Comparison of ENCODE assay signal across 8 mouse cellular contexts in genomic region chr7:44893197-44893596, GRCm38 (mm10). TPM values are rescaled to one million over a fixed set of nuclear protein-coding genes. Genes with fewer than 3 reads are reported as not detected.
DNase-seq lines count a peak whose midpoint lies in the region; ATAC-seq and TF ChIP-seq lines count a peak whose summit lies in the region.

No protein-coding gene starts in this region.

- no peak for DNase-seq in heart, postnatal 36 days
- DNase-seq in adipocyte (ENCODE audit: low spot score) = peak; percentile 50
- DNase-seq in heart, postnatal 0 days (ENCODE audit: low spot score) = no peak
- peak; percentile 92 for DNase-seq in midbrain, embryonic 11.5 days (ENCODE audit: low spot score, missing footprints)
- no peak for DNase-seq in urinary bladder, postnatal 10 days (ENCODE audit: low spot score)
- DNase-seq in right cerebral cortex, postnatal 14 days = no peak
- DNase-seq in right cerebral cortex, postnatal 25 days = no peak

- no peaks in the 10 kb centered on the region for H3K9me3 ChIP-seq in heart, embryonic 15.5 days (replicated peaks)
- no peaks in the 10 kb centered on the region for H3K9me3 ChIP-seq in heart, postnatal 0 days (replicated peaks; ENCODE audit: control insufficient read depth, low read length)
- no peaks in the 10 kb centered on the region for H3K9me3 ChIP-seq in midbrain, embryonic 11.5 days (ENCODE audit: control insufficient read depth, low read length)

- peak overlapping the region; percentile 10; the same call in 1 of the 2 replicates for H3K4me3 ChIP-seq in heart, embryonic 15.5 days
- peak overlapping the region; percentile 77; the same call in 1 of the 2 replicates for H3K4me3 ChIP-seq in heart, postnatal 0 days (ENCODE audit: low read depth, low read length)
- H3K4me3 ChIP-seq in midbrain, embryonic 11.5 days (ENCODE audit: low read depth, low read length) = peak overlapping the region; percentile 13; the same call in 1 of the 2 replicates

- intact Hi-C loops in heart, postnatal 36 days (cut with DNase I) = no loop called here

- WGBS in heart, embryonic 15.5 days = 25% methylated on average over 8 of the region's 8 CpGs
- WGBS in heart, postnatal 0 days = 24% methylated on average over 8 of the region's 8 CpGs
- WGBS in midbrain, embryonic 11.5 days = 13% methylated on average over 8 of the region's 8 CpGs

- H3K4me2 ChIP-seq in heart, embryonic 15.5 days = peak overlapping the region; percentile 48
- peak overlapping the region; percentile 91 for H3K4me2 ChIP-seq in heart, postnatal 0 days (ENCODE audit: low read depth, low read length)
- peak overlapping the region; percentile 45 for H3K4me2 ChIP-seq in midbrain, embryonic 11.5 days

- no peak for TF ChIP-seq EP300 in heart, postnatal 0 days (IDR thresholded peaks at IDR 0.05; ENCODE audit: low read depth)

- peaks cover 62% of the 10 kb centered on the region for H3K4me1 ChIP-seq in heart, embryonic 15.5 days (replicated peaks)
- H3K4me1 ChIP-seq in heart, postnatal 0 days (ENCODE audit: control insufficient read depth, insufficient read depth) = peaks cover 48% of the 10 kb centered on the region
- H3K4me1 ChIP-seq in midbrain, embryonic 11.5 days (ENCODE audit: control insufficient read depth, insufficient read depth, low read length) = peaks cover 48% of the 10 kb centered on the region

- no peaks in the 10 kb centered on the region for H3K27me3 ChIP-seq in heart, embryonic 15.5 days
- no peaks in the 10 kb centered on the region for H3K27me3 ChIP-seq in heart, postnatal 0 days (ENCODE audit: control insufficient read depth, insufficient read depth, low read length)
- no peaks in the 10 kb centered on the region for H3K27me3 ChIP-seq in midbrain, embryonic 11.5 days (ENCODE audit: control insufficient read depth, insufficient read depth, low read length)

- no peak for TF ChIP-seq CTCF in heart, postnatal 0 days (IDR thresholded peaks at IDR 0.05; ENCODE audit: low read depth)

- no peak for ATAC-seq in heart, embryonic 15.5 days (replicated peaks; ENCODE audit: insufficient number of reproducible peaks, insufficient read depth, low FRiP score, low read depth)
- ATAC-seq in heart, postnatal 0 days (ENCODE audit: insufficient read depth, low read depth) = no peak
- ATAC-seq in midbrain, embryonic 11.5 days (ENCODE audit: low FRiP score) = no peak

- H3K27ac ChIP-seq in heart, embryonic 15.5 days = peak overlapping the region; percentile 78
- peak overlapping the region; percentile 71 for H3K27ac ChIP-seq in heart, postnatal 0 days (ENCODE audit: low read depth)
- peak overlapping the region; percentile 93 for H3K27ac ChIP-seq in midbrain, embryonic 11.5 days (ENCODE audit: low read depth, low read length)

- no peak overlapping the region for H3K9ac ChIP-seq in heart, embryonic 15.5 days
- 0 out of 2 replicates have a peak overlapping the region, but pooled peaks have one; percentile 13 for H3K9ac ChIP-seq in heart, postnatal 0 days (replicated peaks; ENCODE audit: low read depth, low read length)
- peak overlapping the region; percentile 54 for H3K9ac ChIP-seq in midbrain, embryonic 11.5 days (ENCODE audit: low read length)

- H3K36me3 ChIP-seq in heart, embryonic 15.5 days = peaks cover 7% of the 10 kb centered on the region; the same call in 1 of the 2 replicates
- H3K36me3 ChIP-seq in heart, postnatal 0 days (replicated peaks; ENCODE audit: control insufficient read depth, insufficient read depth, low read length) = no peaks in the 10 kb centered on the region; the same call in 1 of the 2 replicates
- H3K36me3 ChIP-seq in midbrain, embryonic 11.5 days (ENCODE audit: control insufficient read depth, insufficient read depth, low read length) = peaks cover 9% of the 10 kb centered on the region

RNA-seq across cellular contexts. Expression of gene Med25, which starts 0.7 kb away (rescaled TPM):
- 72.9 and 93.9 TPM in 2 replicates for polyA plus RNA-seq in heart, embryonic 15.5 days (2015; fragmentation: Nextera tagmentation; extraction: Ambion mirVana)
- total RNA-seq in heart, postnatal 36 days (2021) = 10 to 100 TPM; 76.9 to 81.1 TPM
- 112 and 136 TPM in 2 replicates for total RNA-seq in heart, postnatal 0 days (2014; rRNA removed; ENCODE audit: low replicate concordance)
- 69.0 and 73.3 TPM in 2 replicates for polyA plus RNA-seq in heart, postnatal 0 days (2015; fragmentation: Nextera tagmentation; extraction: Ambion mirVana)
- 69.5 and 75.4 TPM in 2 replicates for polyA plus RNA-seq in midbrain, embryonic 11.5 days (2014; fragmentation: Nextera tagmentation; extraction: Ambion mirVana)

RNA-seq across cellular contexts. Expression of gene Fuz, which starts 2.7 kb away (rescaled TPM):
- polyA plus RNA-seq in heart, embryonic 15.5 days (2015; fragmentation: Nextera tagmentation; extraction: Ambion mirVana) = 11.9 and 16.3 TPM in 2 replicates
- total RNA-seq in heart, postnatal 36 days (2021) = 10 to 100 TPM; 16.9 to 17.5 TPM
- 25.0 and 50.8 TPM in 2 replicates for total RNA-seq in heart, postnatal 0 days (2014; rRNA removed; ENCODE audit: low replicate concordance)
- polyA plus RNA-seq in heart, postnatal 0 days (2015; fragmentation: Nextera tagmentation; extraction: Ambion mirVana) = 10.0 and 12.0 TPM in 2 replicates
- 18.8 and 23.1 TPM in 2 replicates for polyA plus RNA-seq in midbrain, embryonic 11.5 days (2014; fragmentation: Nextera tagmentation; extraction: Ambion mirVana)

RNA-seq across cellular contexts. Expression of gene Ptov1, which starts 23.6 kb away (rescaled TPM):
- polyA plus RNA-seq in heart, embryonic 15.5 days (2015; fragmentation: Nextera tagmentation; extraction: Ambion mirVana) = 206 and 273 TPM in 2 replicates
- 100 to 1,000 TPM; 158 to 183 TPM for total RNA-seq in heart, postnatal 36 days (2021)
- 335 and 364 TPM in 2 replicates for total RNA-seq in heart, postnatal 0 days (2014; rRNA removed; ENCODE audit: low replicate concordance)
- polyA plus RNA-seq in heart, postnatal 0 days (2015; fragmentation: Nextera tagmentation; extraction: Ambion mirVana) = 246 and 248 TPM in 2 replicates
- 316 and 350 TPM in 2 replicates for polyA plus RNA-seq in midbrain, embryonic 11.5 days (2014; fragmentation: Nextera tagmentation; extraction: Ambion mirVana)

RNA-seq across cellular contexts. Expression of gene Ap2a1, which starts 36.1 kb away (rescaled TPM):
- polyA plus RNA-seq in heart, embryonic 15.5 days (2015; fragmentation: Nextera tagmentation; extraction: Ambion mirVana) = 51.9 and 57.4 TPM in 2 replicates
- 10 to 100 TPM; 69.8 to 72.0 TPM for total RNA-seq in heart, postnatal 36 days (2021)
- 63.1 and 99.0 TPM in 2 replicates for total RNA-seq in heart, postnatal 0 days (2014; rRNA removed; ENCODE audit: low replicate concordance)
- 36.2 and 37.1 TPM in 2 replicates for polyA plus RNA-seq in heart, postnatal 0 days (2015; fragmentation: Nextera tagmentation; extraction: Ambion mirVana)
- polyA plus RNA-seq in midbrain, embryonic 11.5 days (2014; fragmentation: Nextera tagmentation; extraction: Ambion mirVana) = 68.0 and 74.8 TPM in 2 replicates

RNA-seq across cellular contexts. Expression of gene Pnkp, which starts 36.3 kb away (rescaled TPM):
- 22.4 and 28.7 TPM in 2 replicates for polyA plus RNA-seq in heart, embryonic 15.5 days (2015; fragmentation: Nextera tagmentation; extraction: Ambion mirVana)
- total RNA-seq in heart, postnatal 36 days (2021) = 10 to 100 TPM; 18.6 to 21.1 TPM
- 43.6 and 45.9 TPM in 2 replicates for total RNA-seq in heart, postnatal 0 days (2014; rRNA removed; ENCODE audit: low replicate concordance)
- polyA plus RNA-seq in heart, postnatal 0 days (2015; fragmentation: Nextera tagmentation; extraction: Ambion mirVana) = 24.5 and 27.2 TPM in 2 replicates
- 26.1 and 28.6 TPM in 2 replicates for polyA plus RNA-seq in midbrain, embryonic 11.5 days (2014; fragmentation: Nextera tagmentation; extraction: Ambion mirVana)

Comparison
In these comparisons a context has a peak if more than half of its experiments do, and no peak if none do; other contexts are left out.
1. H3K4me3 ChIP-seq: peak in every context shown above with its lines; median percentile 77 in heart, postnatal 0 days; 13 in midbrain, embryonic 11.5 days; 10 in heart, embryonic 15.5 days.
2. DNase-seq: peak in adipocyte (single experiment) and midbrain, embryonic 11.5 days (single experiment); none in heart, postnatal 36 days (0 of 2), heart, postnatal 0 days (single experiment), urinary bladder, postnatal 10 days (single experiment), right cerebral cortex, postnatal 14 days (single experiment) and right cerebral cortex, postnatal 25 days (single experiment).
3. Peak in every context shown above with its lines, with median percentiles within 50 percentile points of each other: H3K27ac ChIP-seq and H3K4me2 ChIP-seq.